Mouse (Mus musculus): Measurements from ENCODE around the gene Tbc1d9. TPM values are rescaled to one million over a fixed set of nuclear protein-coding genes. Genes with fewer than 3 reads are reported as not detected.
"Not testable (repeated sequence)": the region's sequence is repeated elsewhere in the genome, so short reads cannot be mapped to it uniquely, and the experiment has no call there.

The Tbc1d9 gene
- polyA plus RNA-seq, 1 experiment from 2014 or later, result 17.1 TPM

DNA sequence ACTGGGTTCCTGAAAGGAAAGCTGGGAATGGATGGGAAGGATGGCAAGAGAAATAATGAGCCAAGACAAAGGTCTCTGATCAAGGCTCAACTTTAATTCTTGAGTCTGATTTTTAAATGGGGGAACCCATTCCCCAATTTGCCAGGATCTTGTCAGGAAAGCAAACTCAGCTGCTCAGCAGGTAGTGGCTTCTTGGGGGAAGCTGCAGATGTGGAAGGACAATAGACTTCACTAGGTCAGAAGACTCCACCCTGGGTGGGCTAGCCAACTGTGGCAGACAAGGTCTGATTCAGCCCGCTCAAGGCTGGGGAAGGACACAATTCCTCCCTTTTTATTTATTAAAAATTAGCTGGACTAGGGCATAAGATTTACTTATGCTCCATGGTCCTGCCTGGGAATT lies 139.8 kb downstream of the Tbc1d9 start:
- 90% methylated on average over 1 of the region's 1 CpGs for WGBS
- Histone ChIP-seq H3K9me3 (ENCODE audit: control insufficient read depth, low read length) (no peaks in the 10 kb centered on the region), H3K36me3 (ENCODE audit: control insufficient read depth, insufficient read depth, low read length) (no peaks in the 10 kb centered on the region), H3K27me3 (ENCODE audit: control insufficient read depth, insufficient read depth, low read length) (no peaks in the 10 kb centered on the region), H3K4me2 (ENCODE audit: low read depth) (no peak overlapping the region), H3K4me1 (ENCODE audit: control insufficient read depth, insufficient read depth, low read length) (no peaks in the 10 kb centered on the region), H3K4me3 (ENCODE audit: low read depth, low read length) (no peak overlapping the region), H3K9ac (ENCODE audit: low read length) (no peak overlapping the region), H3K27ac (ENCODE audit: low read depth, low read length) (no peak overlapping the region)
- ATAC-seq (ENCODE audit: insufficient read depth, low FRiP score, low TSS enrichment), result no peak
- DNase-seq (ENCODE audit: low spot score), result no peak

DNA sequence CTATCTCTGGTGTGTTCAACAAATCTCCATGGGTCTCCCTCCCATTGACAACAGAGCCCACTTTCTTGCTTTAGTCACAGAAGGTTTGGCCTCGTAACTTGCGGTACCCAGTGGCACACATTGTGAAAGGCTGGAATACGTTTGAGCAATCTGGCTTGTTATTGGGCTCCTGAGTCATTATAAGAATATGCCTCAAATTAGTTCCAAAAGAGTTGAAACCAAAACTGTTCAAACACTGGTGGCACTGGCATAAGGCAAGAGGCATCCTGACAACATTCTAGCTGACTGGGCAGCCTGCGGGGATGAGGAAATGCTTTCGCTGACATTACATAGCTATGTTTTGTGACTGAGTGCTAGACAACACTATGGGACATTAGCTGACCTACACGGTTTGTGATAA lies 144.7 kb downstream of the Tbc1d9 start:
- WGBS, result 92% methylated on average over 6 of the region's 6 CpGs

DNA sequence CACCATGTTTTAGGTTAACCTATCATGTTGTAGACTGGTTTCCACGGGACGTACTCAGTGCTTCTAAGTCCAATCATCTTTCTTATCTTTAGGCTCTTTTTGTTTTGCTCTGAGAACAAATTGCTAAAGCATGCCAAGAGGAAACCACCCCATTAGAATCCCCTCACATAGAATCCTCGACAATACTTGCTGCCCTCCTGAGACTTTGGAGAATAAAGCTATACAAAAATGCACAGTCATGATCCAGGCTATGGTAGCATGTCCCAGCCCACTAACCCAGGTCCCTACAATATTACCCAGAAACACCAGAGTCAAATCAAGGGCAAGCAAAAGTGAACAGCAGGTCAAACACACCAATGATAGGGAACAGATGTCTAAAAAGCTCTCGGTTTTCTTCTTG lies 149.9 kb downstream of the Tbc1d9 start:
- not testable (repeated sequence) for DNase-seq (ENCODE audit: low spot score); H3K4me1 ChIP-seq (ENCODE audit: control insufficient read depth, insufficient read depth, low read length); H3K9me3 ChIP-seq (ENCODE audit: control insufficient read depth, low read length); ATAC-seq (ENCODE audit: insufficient read depth, low FRiP score, low TSS enrichment); H3K4me3 ChIP-seq (ENCODE audit: low read depth, low read length); H3K36me3 ChIP-seq (ENCODE audit: control insufficient read depth, insufficient read depth, low read length); H3K9ac ChIP-seq (ENCODE audit: low read length); H3K27ac ChIP-seq (ENCODE audit: low read depth, low read length); H3K27me3 ChIP-seq (ENCODE audit: control insufficient read depth, insufficient read depth, low read length); H3K4me2 ChIP-seq (ENCODE audit: low read depth)
- WGBS, result 91% methylated on average over 4 of the region's 4 CpGs

More for the DNA sequence above, 144.7 kb downstream of the Tbc1d9 start:
- DNase-seq (ENCODE audit: low spot score) (no peak), ATAC-seq (ENCODE audit: insufficient read depth, low FRiP score, low TSS enrichment) (no peak)
- H3K4me1 ChIP-seq (ENCODE audit: control insufficient read depth, insufficient read depth, low read length), result no peaks in the 10 kb centered on the region
- no peak overlapping the region for H3K9ac ChIP-seq (ENCODE audit: low read length)
- H3K27me3 ChIP-seq (ENCODE audit: control insufficient read depth, insufficient read depth, low read length), result no peaks in the 10 kb centered on the region
- no peaks in the 10 kb centered on the region for H3K36me3 ChIP-seq (ENCODE audit: control insufficient read depth, insufficient read depth, low read length)
- no peak overlapping the region for H3K4me2 ChIP-seq (ENCODE audit: low read depth)
- no peak overlapping the region for H3K4me3 ChIP-seq (ENCODE audit: low read depth, low read length)
- H3K27ac ChIP-seq (ENCODE audit: low read depth, low read length), result no peak overlapping the region
- no peaks in the 10 kb centered on the region for H3K9me3 ChIP-seq (ENCODE audit: control insufficient read depth, low read length)

DNA sequence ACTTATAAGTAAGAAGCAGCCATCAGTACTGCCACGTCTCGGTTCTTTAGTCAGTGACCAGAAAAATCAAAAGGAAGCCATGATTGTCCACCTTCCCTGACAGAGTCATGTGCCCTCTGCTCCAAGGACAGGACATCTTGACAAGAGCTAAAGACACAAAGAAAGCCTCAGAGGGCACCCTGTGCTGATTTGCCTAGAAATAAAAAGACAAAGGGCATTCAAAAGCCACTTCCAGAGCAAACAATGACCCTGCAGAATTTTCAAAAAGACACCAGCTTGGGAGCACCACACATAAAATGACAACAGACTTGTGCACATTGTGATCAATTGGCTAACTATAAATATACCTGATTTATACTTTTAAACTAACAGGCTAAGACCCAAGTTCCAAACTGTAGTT lies 150.5 kb downstream of the Tbc1d9 start:
- no peak for DNase-seq (ENCODE audit: low spot score)
- no peak for ATAC-seq (ENCODE audit: insufficient read depth, low FRiP score, low TSS enrichment)
- Histone ChIP-seq H3K4me2 (ENCODE audit: low read depth) (no peak overlapping the region), H3K27ac (ENCODE audit: low read depth, low read length) (no peak overlapping the region), H3K9me3 (ENCODE audit: control insufficient read depth, low read length) (no peaks in the 10 kb centered on the region), H3K4me3 (ENCODE audit: low read depth, low read length) (no peak overlapping the region), H3K9ac (ENCODE audit: low read length) (no peak overlapping the region), H3K4me1 (ENCODE audit: control insufficient read depth, insufficient read depth, low read length) (no peaks in the 10 kb centered on the region), H3K36me3 (ENCODE audit: control insufficient read depth, insufficient read depth, low read length) (peaks cover 2% of the 10 kb centered on the region; the same call in 1 of the 2 replicates), H3K27me3 (ENCODE audit: control insufficient read depth, insufficient read depth, low read length) (no peaks in the 10 kb centered on the region)
- WGBS, result 79% methylated on average over 2 of the region's 2 CpGs

DNA sequence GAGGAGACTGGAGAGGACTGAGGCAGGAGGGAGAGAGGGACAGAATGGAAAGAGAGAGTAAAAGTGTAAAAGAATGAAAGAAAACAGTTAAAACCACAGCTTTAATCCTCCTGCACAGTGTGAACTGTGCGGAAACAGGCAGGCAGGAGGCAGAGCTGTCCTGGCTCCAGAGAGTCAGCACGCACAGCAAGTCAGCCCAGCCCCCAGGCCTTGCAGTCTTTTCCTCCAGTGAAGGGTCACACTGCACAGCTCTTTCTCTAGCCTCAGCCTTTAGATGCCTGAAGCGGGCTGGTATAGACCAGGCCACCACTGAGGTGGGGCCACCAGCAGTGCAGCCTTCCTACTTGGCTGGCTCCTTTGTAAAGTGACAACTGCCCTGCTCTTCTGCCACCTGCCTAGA lies 155.4 kb downstream of the Tbc1d9 start:
- H3K4me1 ChIP-seq (ENCODE audit: control insufficient read depth, insufficient read depth, low read length), result no peaks in the 10 kb centered on the region
- H3K27me3 ChIP-seq (ENCODE audit: control insufficient read depth, insufficient read depth, low read length), result no peaks in the 10 kb centered on the region
- H3K4me3 ChIP-seq (ENCODE audit: low read depth, low read length), result no peak overlapping the region
- 72% methylated on average over 3 of the region's 3 CpGs for WGBS
- H3K27ac ChIP-seq (ENCODE audit: low read depth, low read length), result no peak overlapping the region
- H3K9me3 ChIP-seq (ENCODE audit: control insufficient read depth, low read length), result no peaks in the 10 kb centered on the region
- no peak overlapping the region for H3K9ac ChIP-seq (ENCODE audit: low read length)
- peaks cover 7% of the 10 kb centered on the region for H3K36me3 ChIP-seq (ENCODE audit: control insufficient read depth, insufficient read depth, low read length)
- DNase-seq (ENCODE audit: low spot score), result no peak
- no peak overlapping the region for H3K4me2 ChIP-seq (ENCODE audit: low read depth)
- no peak for ATAC-seq (ENCODE audit: insufficient read depth, low FRiP score, low TSS enrichment)

DNA sequence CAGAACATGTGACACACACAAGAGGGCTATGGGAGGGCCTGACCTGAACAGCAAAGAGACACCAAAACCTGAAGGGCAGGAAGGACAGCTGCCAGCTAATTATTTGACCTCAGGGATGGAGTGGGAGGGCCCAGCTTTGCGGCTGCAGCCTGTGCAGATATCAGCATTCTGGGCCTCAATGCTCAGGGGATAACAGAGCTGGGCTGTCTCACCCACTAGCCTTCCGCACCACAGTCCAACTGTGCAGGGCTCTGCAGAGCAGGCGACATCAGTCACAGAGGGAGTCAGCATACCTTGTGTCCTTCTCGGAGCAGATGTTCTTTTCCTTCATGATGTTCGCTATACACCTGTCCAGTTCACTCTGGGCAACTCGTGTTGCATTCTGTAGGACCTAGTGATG lies 157.2 kb downstream of the Tbc1d9 start:
- no peaks in the 10 kb centered on the region for H3K4me1 ChIP-seq (ENCODE audit: control insufficient read depth, insufficient read depth, low read length)
- no peaks in the 10 kb centered on the region for H3K27me3 ChIP-seq (ENCODE audit: control insufficient read depth, insufficient read depth, low read length)
- H3K9ac ChIP-seq (ENCODE audit: low read length), result no peak overlapping the region
- H3K4me2 ChIP-seq (ENCODE audit: low read depth), result no peak overlapping the region
- no peak for ATAC-seq (ENCODE audit: insufficient read depth, low FRiP score, low TSS enrichment)
- no peaks in the 10 kb centered on the region for H3K9me3 ChIP-seq (ENCODE audit: control insufficient read depth, low read length)
- H3K4me3 ChIP-seq (ENCODE audit: low read depth, low read length), result no peak overlapping the region
- no peak overlapping the region for H3K27ac ChIP-seq (ENCODE audit: low read depth, low read length)
- 88% methylated on average over 6 of the region's 6 CpGs for WGBS
- DNase-seq (ENCODE audit: low spot score), result no peak
- peaks cover 7% of the 10 kb centered on the region for H3K36me3 ChIP-seq (ENCODE audit: control insufficient read depth, insufficient read depth, low read length)

Other genes with a start within 250 kb of the Tbc1d9 start
- gene Gm10645, start 818 bp downstream of the Tbc1d9 start, polyA plus RNA-seq (2014; fragmentation: Nextera tagmentation; extraction: Ambion mirVana), result 5.5 and 7.2 TPM in 2 replicates
- 0.19 TPM in 1 of 2 replicates, not detected in the other for gene Ucp1, start 125.0 kb downstream of the Tbc1d9 start, polyA plus RNA-seq (2014; fragmentation: Nextera tagmentation; extraction: Ambion mirVana)
- gene Elmod2, start 167.1 kb downstream of the Tbc1d9 start, polyA plus RNA-seq (2014; fragmentation: Nextera tagmentation; extraction: Ambion mirVana), result 23.5 and 23.9 TPM in 2 replicates
- gene Mgat4d, start 183.1 kb downstream of the Tbc1d9 start, polyA plus RNA-seq (2014; fragmentation: Nextera tagmentation; extraction: Ambion mirVana), result not detected in 2 replicates
- 5.3 and 5.8 TPM in 2 replicates for gene Clgn, start 224.5 kb downstream of the Tbc1d9 start, polyA plus RNA-seq (2014; fragmentation: Nextera tagmentation; extraction: Ambion mirVana)